ENCODE assay signal across 9 mouse cellular contexts in the genomic region with DNA sequence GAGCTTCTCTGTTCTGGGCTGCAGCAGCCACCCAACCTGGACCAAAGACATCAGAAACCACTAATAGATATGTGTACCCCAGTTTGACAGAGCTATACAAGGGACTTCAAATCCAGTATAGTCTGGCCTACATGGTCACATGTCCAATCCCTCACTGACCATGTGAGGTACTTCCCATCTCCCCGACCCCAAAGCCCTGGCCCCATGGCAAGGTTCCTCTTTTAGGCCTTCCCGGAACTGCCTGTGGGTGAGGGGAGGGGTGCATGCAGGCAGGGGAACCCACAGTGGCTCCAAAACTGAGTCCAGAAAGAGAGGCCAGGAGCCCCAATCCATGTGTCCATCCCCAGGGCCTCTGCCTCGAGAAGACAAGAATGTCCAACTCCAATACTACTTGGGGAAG. TPM values are rescaled to one million over a fixed set of nuclear protein-coding genes. Genes with fewer than 3 reads are reported as not detected.
DNase-seq lines count a peak whose midpoint lies in the region; ATAC-seq lines count a peak whose summit lies in the region.
"Had no signal": no experiment of that assay in that cellular context is flagged by ENCODE, and none has a peak within 500 bp of the region (broad histone marks: within the 10 kb centered on the region; RNA-seq: fewer than 3 reads in every experiment).

No protein-coding gene starts in this region.

- H3K36me3 ChIP-seq in kidney, embryonic 14.5 days (ENCODE audit: control insufficient read depth, insufficient read depth, low read length) = peaks cover 40% of the 10 kb centered on the region

- H3K4me1 ChIP-seq in kidney, embryonic 14.5 days (ENCODE audit: control insufficient read depth, insufficient read depth, low read length) = peaks cover 33% of the 10 kb centered on the region

- no peak overlapping the region for H3K4me2 ChIP-seq in kidney, embryonic 14.5 days (replicated peaks; ENCODE audit: low read depth, low read length)

- H3K27me3 ChIP-seq in kidney, embryonic 14.5 days (ENCODE audit: control insufficient read depth, insufficient read depth, low read length) = no peaks in the 10 kb centered on the region

- ATAC-seq in kidney, embryonic 14.5 days (ENCODE audit: low FRiP score, low TSS enrichment) = no peak
- ATAC-seq in hematopoietic stem cell, adult 5-6 weeks (replicated peaks in 1 of 2; ENCODE audit: insufficient read depth in 1 of 2, low FRiP score in 2 of 2, low TSS enrichment in 1 of 2, low read depth in 1 of 2, poor library complexity in 2 of 2, severe bottlenecking in 2 of 2) = peak; percentile 73 to 87
- peak; percentile 62 for ATAC-seq in megakaryocyte progenitor cell, adult 5-6 weeks (replicated peaks; ENCODE audit: poor library complexity)
- no peak for ATAC-seq in frontal cortex, adult (ENCODE audit: low TSS enrichment)

- peak overlapping the region; percentile 32; the same call in 1 of the 2 replicates for H3K27ac ChIP-seq in kidney, embryonic 14.5 days (ENCODE audit: low read depth, low read length)

- no peak for DNase-seq in kidney, adult 11 months
- DNase-seq in brain, adult 2 months (ENCODE audit: low read depth, low spot score) = peak; percentile 50
- DNase-seq in ovary, adult 18-20 months (ENCODE audit: low spot score) = no peak
- DNase-seq in right cerebral cortex, postnatal 14 days = no peak
- DNase-seq: left cerebral cortex, postnatal 4 days had no signal

- H3K4me3 ChIP-seq in kidney, embryonic 14.5 days (ENCODE audit: low read length) = no peak overlapping the region

- no peaks in the 10 kb centered on the region for H3K9me3 ChIP-seq in kidney, embryonic 14.5 days (ENCODE audit: control insufficient read depth, low read length)

- 82% methylated on average over 3 of the region's 3 CpGs for WGBS in kidney, embryonic 14.5 days

- H3K9ac ChIP-seq in kidney, embryonic 14.5 days (ENCODE audit: low read depth, low read length) = no peak overlapping the region

RNA-seq across cellular contexts. Expression of gene Ttyh3, which starts 6.8 kb away (rescaled TPM):
- 40.0 and 48.5 TPM in 2 replicates for polyA plus RNA-seq in kidney, embryonic 14.5 days (2014; fragmentation: Nextera tagmentation; extraction: Ambion mirVana)
- 11.3 and 16.8 TPM in 2 replicates for total RNA-seq in hematopoietic stem cell, adult 5-6 weeks (2017)
- total RNA-seq in megakaryocyte progenitor cell, adult 5-6 weeks (2015) = 31.4 and 35.8 TPM in 2 replicates
- total RNA-seq in megakaryocyte progenitor cell, adult 5-6 weeks (2017) = 8.1 and 10.2 TPM in 2 replicates

RNA-seq across cellular contexts. Expression of gene Lfng, which starts 35.0 kb away (rescaled TPM):
- 32.2 and 39.0 TPM in 2 replicates for polyA plus RNA-seq in kidney, embryonic 14.5 days (2014; fragmentation: Nextera tagmentation; extraction: Ambion mirVana)
- 33.6 and 67.3 TPM in 2 replicates for total RNA-seq in hematopoietic stem cell, adult 5-6 weeks (2017)
- total RNA-seq in megakaryocyte progenitor cell, adult 5-6 weeks (2015) = 4.8 and 5.6 TPM in 2 replicates
- total RNA-seq in megakaryocyte progenitor cell, adult 5-6 weeks (2017) = 13.4 and 15.2 TPM in 2 replicates

Comparison
In these comparisons a context has a peak if more than half of its experiments do, and no peak if none do; other contexts are left out.
1. ATAC-seq: peak in hematopoietic stem cell, adult 5-6 weeks (2 of 2) and megakaryocyte progenitor cell, adult 5-6 weeks (single experiment); none in kidney, embryonic 14.5 days (single experiment) and frontal cortex, adult (single experiment).